Mouse (Mus musculus) hindbrain, embryonic 16.5 days (tissue): ENCODE measurements at regions not wholly inside any gene's neighbourhood (a gene's known extent, or its start where the extent isn't known, plus 50 kb on each side); places are given as distances from the start of the nearest gene placed in this dataset.

ENCODE experiments used
- ATAC-seq: fragments of 200-750 bp; cut with Nextera tagmentation; 2 replicates; pipeline ENCODE4 v1.8.0; 2017; ENCODE audit warnings: moderate TSS enrichment, moderate library complexity
- H3K27ac ChIP-seq: fragments of 300-500 bp; sonication (generic); 2 replicates; pipeline ENCODE4 v1.5.1; 2014; ENCODE audit warnings: low read depth, mild to moderate bottlenecking, control low read depth, low read length, moderate library complexity
- H3K27me3 ChIP-seq: fragments of 300-500 bp; sonication (generic); replicated peaks from 2 replicates; pipeline ENCODE4 v1.6.1; 2014; ENCODE audit warnings: low read length; ENCODE audit not compliant: control insufficient read depth, insufficient read depth
- H3K36me3 ChIP-seq: fragments of 300-500 bp; sonication (generic); 2 replicates; pipeline ENCODE4 v1.6.1; 2014; ENCODE audit warnings: mild to moderate bottlenecking, low read length, moderate library complexity, mixed read lengths; ENCODE audit not compliant: control insufficient read depth, insufficient read depth
- H3K4me1 ChIP-seq: fragments of 300-500 bp; sonication (generic); 2 replicates; pipeline ENCODE4 v1.6.1; 2014; ENCODE audit warnings: low read depth, low read length; ENCODE audit not compliant: control insufficient read depth, insufficient read depth
- H3K4me2 ChIP-seq: fragments of 300-500 bp; sonication (generic); 2 replicates; pipeline ENCODE4 v1.6.1; 2014; ENCODE audit warnings: mild to moderate bottlenecking, low read length, control low read depth, moderate library complexity
- H3K4me3 ChIP-seq: fragments of 300-500 bp; sonication (generic); 2 replicates; pipeline ENCODE4 v1.5.1; 2014; ENCODE audit warnings: mild to moderate bottlenecking, low read length, control low read depth, moderate library complexity
- H3K9ac ChIP-seq: fragments of 300-500 bp; sonication (generic); 2 replicates; pipeline ENCODE4 v1.6.1; 2014; ENCODE audit warnings: low read depth, mild to moderate bottlenecking, control low read depth, low read length, moderate library complexity
- H3K9me3 ChIP-seq: fragments of 300-500 bp; sonication (generic); 2 replicates; pipeline ENCODE4 v1.6.1; 2014; ENCODE audit warnings: mild to moderate bottlenecking, low read length, moderate library complexity; ENCODE audit not compliant: control insufficient read depth
- WGBS: fragments of 180-500 bp; shearing (Covaris S2); extraction: QIAGEN DNeasy Blood & Tissue Kit; methylation state at CpG from one replicate; pipeline ENCODE4 v1.1.7; 2014; 5-methylcytosine and 5-hydroxymethylcytosine counted together

- Histone ChIP-seq H3K4me2 (no peak overlapping the region), H3K27me3 (no peaks in the 10 kb centered on the region), H3K27ac (no peak overlapping the region), H3K4me3 (no peak overlapping the region), H3K9ac (no peak overlapping the region), H3K4me1 (no peaks in the 10 kb centered on the region), H3K36me3 (no peaks in the 10 kb centered on the region), H3K9me3 (no peaks in the 10 kb centered on the region)
- no peak for ATAC-seq
- WGBS = 80% methylated on average over 2 of the region's 2 CpGs
Observed at GRCm38 (mm10) chr13:90584766-90585165, 320.4 kb downstream of the Atp6ap1l start.

- no peak overlapping the region for H3K27ac ChIP-seq
- H3K9me3 ChIP-seq = no peaks in the 10 kb centered on the region
- H3K4me1 ChIP-seq = no peaks in the 10 kb centered on the region
- H3K9ac ChIP-seq = no peak overlapping the region
- WGBS = 91% methylated on average over 2 of the region's 2 CpGs
- no peak overlapping the region for H3K4me2 ChIP-seq
- H3K27me3 ChIP-seq = no peaks in the 10 kb centered on the region
- no peak for ATAC-seq
- no peaks in the 10 kb centered on the region for H3K36me3 ChIP-seq
- H3K4me3 ChIP-seq = no peak overlapping the region
Observed at GRCm38 (mm10) chr13:90575371-90575770, 329.8 kb downstream of the Atp6ap1l start.

GRCm38 (mm10) chr13:90572580-90572979, 332.6 kb downstream of the Atp6ap1l start:
- no peaks in the 10 kb centered on the region for H3K9me3 ChIP-seq
- ATAC-seq = no peak
- H3K27me3 ChIP-seq = no peaks in the 10 kb centered on the region
- H3K4me1 ChIP-seq = no peaks in the 10 kb centered on the region
- no peak overlapping the region for H3K4me3 ChIP-seq
- H3K27ac ChIP-seq = no peak overlapping the region
- no peaks in the 10 kb centered on the region for H3K36me3 ChIP-seq
- WGBS = 90% methylated on average over 2 of the region's 2 CpGs
- H3K4me2 ChIP-seq = no peak overlapping the region
- no peak overlapping the region for H3K9ac ChIP-seq

- no peak overlapping the region for H3K9ac ChIP-seq
- H3K27ac ChIP-seq = no peak overlapping the region
- H3K4me3 ChIP-seq = no peak overlapping the region
- H3K36me3 ChIP-seq = no peaks in the 10 kb centered on the region
- 79% methylated on average over 1 of the region's 1 CpGs for WGBS
- no peaks in the 10 kb centered on the region for H3K4me1 ChIP-seq
- no peak for ATAC-seq
- no peaks in the 10 kb centered on the region for H3K9me3 ChIP-seq
- no peaks in the 10 kb centered on the region for H3K27me3 ChIP-seq
- no peak overlapping the region for H3K4me2 ChIP-seq
Observed at GRCm38 (mm10) chr13:90563183-90563840, 341.8 kb downstream of the Atp6ap1l start.

- no peaks in the 10 kb centered on the region for H3K9me3 ChIP-seq
- no peak for ATAC-seq
- 84% methylated on average over 1 of the region's 1 CpGs for WGBS
- H3K27me3 ChIP-seq = no peaks in the 10 kb centered on the region
- no peak overlapping the region for H3K4me3 ChIP-seq
- H3K27ac ChIP-seq = no peak overlapping the region
- no peaks in the 10 kb centered on the region for H3K36me3 ChIP-seq
- H3K4me2 ChIP-seq = no peak overlapping the region
- no peak overlapping the region for H3K9ac ChIP-seq
- H3K4me1 ChIP-seq = no peaks in the 10 kb centered on the region
Observed at GRCm38 (mm10) chr13:90560095-90560494, 345.1 kb downstream of the Atp6ap1l start.

GRCm38 (mm10) chr13:90559481-90559880, 345.7 kb downstream of the Atp6ap1l start:
- no peaks in the 10 kb centered on the region for H3K9me3 ChIP-seq
- H3K4me1 ChIP-seq = no peaks in the 10 kb centered on the region
- no peak overlapping the region for H3K4me3 ChIP-seq
- no peak for ATAC-seq
- no peaks in the 10 kb centered on the region for H3K36me3 ChIP-seq
- H3K27me3 ChIP-seq = no peaks in the 10 kb centered on the region
- 92% methylated on average over 2 of the region's 2 CpGs for WGBS
- no peak overlapping the region for H3K27ac ChIP-seq
- no peak overlapping the region for H3K4me2 ChIP-seq
- H3K9ac ChIP-seq = no peak overlapping the region

- Histone ChIP-seq H3K27ac (no peak overlapping the region), H3K9me3 (no peaks in the 10 kb centered on the region), H3K27me3 (no peaks in the 10 kb centered on the region), H3K4me1 (no peaks in the 10 kb centered on the region), H3K9ac (no peak overlapping the region), H3K4me3 (no peak overlapping the region), H3K36me3 (no peaks in the 10 kb centered on the region), H3K4me2 (no peak overlapping the region)
- no peak for ATAC-seq
- 79% methylated on average over 2 of the region's 2 CpGs for WGBS
Observed at GRCm38 (mm10) chr13:90551166-90551565, 354.0 kb downstream of the Atp6ap1l start.

- WGBS = 65% methylated on average over 1 of the region's 1 CpGs
- H3K27ac ChIP-seq = no peak overlapping the region
- H3K9ac ChIP-seq = no peak overlapping the region
- no peaks in the 10 kb centered on the region for H3K4me1 ChIP-seq
- H3K9me3 ChIP-seq = no peaks in the 10 kb centered on the region
- H3K4me2 ChIP-seq = no peak overlapping the region
- H3K27me3 ChIP-seq = no peaks in the 10 kb centered on the region
- no peak for ATAC-seq
- no peak overlapping the region for H3K4me3 ChIP-seq
- no peaks in the 10 kb centered on the region for H3K36me3 ChIP-seq
Observed at GRCm38 (mm10) chr13:90546288-90547035, 358.7 kb downstream of the Atp6ap1l start.

- no peak overlapping the region for H3K27ac ChIP-seq
- no peaks in the 10 kb centered on the region for H3K4me1 ChIP-seq
- H3K4me2 ChIP-seq = no peak overlapping the region
- no peak overlapping the region for H3K4me3 ChIP-seq
- H3K36me3 ChIP-seq = no peaks in the 10 kb centered on the region
- H3K9me3 ChIP-seq = no peaks in the 10 kb centered on the region
- ATAC-seq = no peak
- no peaks in the 10 kb centered on the region for H3K27me3 ChIP-seq
- no peak overlapping the region for H3K9ac ChIP-seq
Observed at GRCm38 (mm10) chr13:90545816-90546215, 359.3 kb downstream of the Atp6ap1l start.
